Mouse (Mus musculus) megakaryocyte-erythroid progenitor cell, adult 5-6 weeks (primary cell): ENCODE measurements at regions not wholly inside any gene's neighbourhood (a gene's known extent, or its start where the extent isn't known, plus 50 kb on each side); places are given as distances from the start of the nearest gene placed in this dataset.

Source experiments
- ATAC-seq: replicated peaks from 2 replicates; pipeline ENCODE4 v1.8.0; 2016; ENCODE audit warnings: mild to moderate bottlenecking, inconsistent platforms; ENCODE audit not compliant: severe bottlenecking, poor library complexity, low FRiP score, low TSS enrichment

DNA sequence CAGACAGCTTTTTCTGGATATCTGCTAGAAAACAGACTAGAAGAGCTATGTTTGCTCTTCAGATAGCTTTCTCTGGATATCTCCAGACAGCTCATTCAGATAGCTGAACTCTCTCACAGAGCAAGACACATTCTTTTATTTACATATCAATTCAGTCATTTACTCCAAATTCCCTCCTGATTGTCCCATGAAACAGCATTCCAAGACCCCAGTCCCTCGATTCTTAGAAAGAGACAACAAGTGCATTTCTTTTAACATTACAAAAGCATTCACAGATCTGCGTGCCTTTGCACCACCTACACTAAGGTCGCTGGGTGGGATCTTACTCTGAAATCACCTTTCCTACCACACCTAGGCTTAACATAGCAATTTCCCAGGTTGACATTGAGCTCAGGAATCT lies 1039.5 kb upstream of the Ddx18 start:
- no peak for ATAC-seq

DNA sequence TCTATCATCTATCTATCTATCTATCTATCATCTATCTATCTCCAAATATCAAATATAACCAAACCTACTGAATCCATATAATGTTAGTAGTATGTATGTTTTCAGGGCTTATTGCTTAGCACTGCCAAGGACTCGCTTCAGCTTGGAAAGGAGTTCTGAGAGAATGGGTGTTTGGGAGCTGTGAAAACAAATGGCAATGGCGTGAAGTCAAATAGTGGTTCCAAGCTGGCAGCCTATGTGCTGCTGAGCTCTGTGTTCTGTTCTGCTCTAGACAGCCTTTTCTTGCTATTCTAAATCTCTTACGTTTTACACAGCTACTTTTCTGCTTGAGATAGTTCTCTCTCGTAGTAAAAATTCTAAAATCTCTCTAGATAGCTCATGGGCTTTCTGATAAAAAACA lies 1008.2 kb upstream of the Ddx18 start:
- ATAC-seq, result no peak

DNA sequence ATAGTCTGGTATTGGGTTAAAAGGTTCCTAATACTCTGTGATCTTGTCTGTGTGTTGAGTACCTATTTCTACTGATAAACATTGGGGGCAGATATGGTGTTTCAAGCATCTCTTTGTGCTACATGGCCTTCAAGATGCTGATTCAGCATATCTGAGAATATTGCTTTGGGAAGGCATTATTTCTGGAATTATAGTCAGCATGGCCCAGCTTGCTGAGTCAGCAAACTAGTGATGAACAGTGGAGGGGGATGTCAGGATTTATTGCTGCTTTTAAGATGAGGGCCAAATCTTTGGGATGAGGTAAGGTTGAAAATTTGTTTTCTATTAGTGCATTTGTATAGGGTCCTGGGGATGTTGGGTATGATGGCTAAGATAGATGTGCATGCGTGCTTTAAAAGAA lies 983.8 kb upstream of the Ddx18 start:
- ATAC-seq, result no peak

DNA sequence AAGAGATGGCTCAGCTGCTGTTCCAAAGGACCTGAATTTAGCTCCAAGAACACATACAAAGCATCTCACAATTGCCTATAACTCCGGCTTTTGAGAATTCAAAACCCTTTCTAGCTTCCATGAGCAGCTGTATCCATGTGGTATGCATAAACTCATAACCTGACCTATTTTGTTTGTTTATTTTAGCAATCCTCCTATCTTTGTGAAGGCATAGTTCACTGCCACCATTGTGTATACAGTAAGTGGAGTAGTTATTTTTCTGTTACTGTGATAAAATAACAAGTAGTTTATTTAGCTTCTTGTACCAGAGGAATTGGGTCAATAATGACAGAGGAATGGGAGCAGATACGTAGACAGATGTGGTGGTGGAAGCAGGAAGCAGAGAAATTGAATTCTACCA lies 941.8 kb upstream of the Ddx18 start:
- ATAC-seq, result no peak

DNA sequence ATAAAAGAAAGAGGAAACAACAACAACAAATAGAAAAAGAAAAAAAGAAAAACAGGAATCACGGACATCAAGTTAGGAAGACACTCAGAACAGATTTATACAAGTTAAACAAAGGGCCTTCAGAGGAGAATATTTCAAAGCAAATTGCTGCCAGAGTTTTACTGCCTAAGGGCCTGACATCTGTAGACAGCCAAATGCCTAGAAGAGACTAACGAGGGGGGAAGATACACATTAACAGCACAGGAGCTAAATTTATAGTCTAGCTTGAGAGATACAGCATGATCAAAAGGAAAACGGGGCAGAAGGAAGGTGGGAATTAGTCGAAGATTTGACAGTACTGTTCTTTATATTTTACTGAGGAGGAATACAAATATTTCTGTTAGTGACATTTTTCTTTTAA lies 933.9 kb upstream of the Ddx18 start:
- ATAC-seq, result no peak

DNA sequence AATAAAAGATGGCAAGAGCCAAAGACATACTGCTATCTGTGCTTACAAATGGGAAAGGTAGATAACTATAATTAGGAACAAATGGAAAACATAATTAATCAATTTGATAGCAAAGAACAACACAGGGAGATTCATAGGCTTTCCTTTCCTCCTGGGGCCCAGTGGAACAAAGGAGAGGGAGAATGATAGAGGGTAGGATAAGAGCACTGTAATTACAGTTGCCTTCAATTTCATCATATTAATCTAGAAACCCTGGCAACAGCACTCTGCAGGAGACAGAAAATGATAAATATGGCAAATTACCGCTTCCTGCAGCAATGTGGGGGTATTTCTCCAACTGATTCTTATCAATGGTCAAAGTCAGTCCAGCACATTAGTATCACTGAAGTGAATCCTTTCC lies 910.2 kb upstream of the Ddx18 start:
- no peak for ATAC-seq

DNA sequence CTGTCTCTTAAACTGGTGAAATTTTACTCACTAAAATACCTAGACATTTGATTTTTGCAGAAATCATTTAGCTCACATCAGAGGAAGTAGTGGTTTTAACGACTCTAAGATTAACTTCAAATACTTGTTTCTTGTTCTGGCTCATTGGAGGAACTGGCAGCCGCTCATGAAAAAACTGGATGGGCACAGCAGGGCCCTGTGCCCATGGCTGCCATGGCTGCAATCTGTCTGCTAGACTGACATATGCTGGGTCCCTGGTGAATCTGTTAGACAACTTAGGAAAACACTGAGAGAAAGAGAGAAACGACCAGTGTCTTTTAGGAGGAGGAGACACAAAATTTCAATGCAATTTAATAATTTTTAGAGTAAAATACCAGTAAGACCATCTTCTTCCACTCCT lies 896.1 kb upstream of the Ddx18 start:
- no peak for ATAC-seq

DNA sequence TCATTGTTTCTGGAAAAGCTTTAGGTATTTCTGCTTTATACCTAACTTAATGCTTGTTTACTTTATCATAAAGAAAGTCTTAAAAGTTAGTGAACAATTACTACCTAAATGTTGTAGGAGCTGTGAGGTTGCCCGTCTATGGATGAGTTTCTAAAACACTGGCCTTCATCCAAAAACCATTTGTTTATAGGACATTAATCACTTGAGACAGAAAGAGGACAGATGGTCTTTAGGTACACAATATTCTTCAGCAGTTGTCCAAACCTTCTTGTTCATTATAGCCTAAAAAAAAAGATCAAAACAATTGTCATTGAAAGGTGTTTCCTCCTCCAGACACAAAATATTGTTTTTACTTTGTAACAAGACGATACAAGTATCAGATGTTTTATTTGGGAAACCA lies 891.3 kb upstream of the Ddx18 start:
- no peak for ATAC-seq

DNA sequence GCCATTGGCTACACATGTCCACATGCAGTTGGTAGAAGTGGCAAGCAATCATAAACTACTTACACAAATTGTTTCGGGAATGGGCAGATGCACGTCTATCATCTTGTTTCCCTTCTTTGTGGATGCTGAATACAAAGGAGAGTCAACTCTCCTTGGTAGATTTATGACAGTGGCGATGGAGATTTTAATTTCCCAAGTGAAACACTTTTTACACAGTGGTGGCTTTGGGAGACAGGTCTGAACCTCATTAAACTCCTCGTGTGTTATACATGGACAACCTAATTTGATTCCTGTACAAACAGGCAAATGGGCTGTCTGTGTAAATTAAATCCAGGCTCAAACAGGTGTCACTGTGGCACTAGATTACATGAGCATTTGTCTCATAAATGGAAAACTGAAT lies 887.1 kb upstream of the Ddx18 start:
- ATAC-seq, result no peak

DNA sequence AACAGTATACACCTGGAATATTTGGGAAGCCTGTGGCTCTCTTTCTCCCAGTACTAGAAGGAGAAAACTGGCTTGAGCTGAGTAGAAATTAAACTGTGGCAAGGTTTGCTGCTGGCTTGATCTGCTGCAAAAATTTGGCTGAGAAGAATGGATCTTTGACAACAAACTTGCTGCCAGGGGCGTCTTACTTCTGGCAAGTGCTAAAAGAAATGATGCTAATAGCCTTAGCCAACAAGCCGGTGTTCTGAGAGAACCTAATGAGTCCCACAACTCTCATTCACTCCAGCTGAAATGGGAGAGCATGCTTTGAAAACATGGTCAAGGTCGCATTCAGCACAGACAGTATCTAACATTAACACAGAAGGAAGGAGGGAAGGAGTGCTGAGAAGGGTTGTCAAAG lies 885.8 kb upstream of the Ddx18 start:
- no peak for ATAC-seq

DNA sequence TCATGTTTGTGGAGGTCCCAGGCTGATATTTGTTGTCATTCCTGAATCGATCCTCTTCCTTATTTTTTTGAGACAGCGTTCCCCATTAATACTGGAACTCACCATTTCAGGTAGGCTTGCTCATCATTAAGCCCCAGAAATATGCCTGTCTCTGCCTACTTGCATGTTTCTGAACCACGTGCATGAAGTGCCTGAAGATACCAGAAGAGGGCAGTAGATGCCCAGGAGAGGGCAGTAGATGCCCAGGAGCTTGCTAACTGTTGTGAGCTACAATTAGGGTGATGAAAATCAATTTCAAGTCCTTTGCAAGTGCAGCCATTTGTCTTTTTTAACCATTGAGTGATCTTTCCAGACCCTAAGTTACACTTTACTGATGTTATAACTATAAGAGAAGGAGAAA lies 871.6 kb upstream of the Ddx18 start:
- ATAC-seq, result no peak

DNA sequence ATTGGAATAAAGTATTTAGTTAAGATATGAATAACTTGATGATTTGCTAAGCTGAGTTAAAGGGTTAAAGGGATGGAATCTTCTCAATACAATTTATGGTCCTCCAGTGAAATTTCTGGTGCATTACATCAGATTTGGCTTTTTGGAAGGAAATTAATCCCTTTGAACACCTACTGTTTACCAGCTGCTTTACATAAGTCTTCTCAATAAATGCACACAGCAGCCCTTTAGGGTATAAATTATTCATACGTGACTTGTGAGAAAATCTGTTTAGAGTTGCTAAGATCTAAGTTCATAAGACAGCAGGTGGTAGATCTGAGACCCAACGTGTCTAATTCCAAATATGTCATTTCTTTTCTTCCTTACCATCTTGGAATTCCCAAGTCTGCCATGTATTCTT lies 855.7 kb upstream of the Ddx18 start:
- no peak for ATAC-seq

DNA sequence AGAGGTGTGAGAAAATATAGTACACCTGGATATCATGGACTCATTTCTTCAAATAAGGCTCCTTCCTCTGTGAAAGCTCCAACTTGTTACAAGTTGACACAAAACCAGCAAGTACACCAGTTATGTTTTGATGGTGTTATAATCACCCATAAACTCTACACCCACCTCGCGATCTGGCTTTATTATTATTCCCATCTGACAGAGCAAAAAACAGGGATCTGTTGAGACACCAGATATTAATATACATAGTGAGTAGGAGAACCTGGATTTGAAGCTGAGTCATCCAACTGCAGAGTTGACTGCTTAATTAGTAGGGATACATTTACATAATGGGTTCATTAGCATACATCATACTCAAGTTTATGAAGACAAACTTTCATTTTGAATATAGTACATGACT lies 828.6 kb upstream of the Ddx18 start:
- ATAC-seq, result no peak

DNA sequence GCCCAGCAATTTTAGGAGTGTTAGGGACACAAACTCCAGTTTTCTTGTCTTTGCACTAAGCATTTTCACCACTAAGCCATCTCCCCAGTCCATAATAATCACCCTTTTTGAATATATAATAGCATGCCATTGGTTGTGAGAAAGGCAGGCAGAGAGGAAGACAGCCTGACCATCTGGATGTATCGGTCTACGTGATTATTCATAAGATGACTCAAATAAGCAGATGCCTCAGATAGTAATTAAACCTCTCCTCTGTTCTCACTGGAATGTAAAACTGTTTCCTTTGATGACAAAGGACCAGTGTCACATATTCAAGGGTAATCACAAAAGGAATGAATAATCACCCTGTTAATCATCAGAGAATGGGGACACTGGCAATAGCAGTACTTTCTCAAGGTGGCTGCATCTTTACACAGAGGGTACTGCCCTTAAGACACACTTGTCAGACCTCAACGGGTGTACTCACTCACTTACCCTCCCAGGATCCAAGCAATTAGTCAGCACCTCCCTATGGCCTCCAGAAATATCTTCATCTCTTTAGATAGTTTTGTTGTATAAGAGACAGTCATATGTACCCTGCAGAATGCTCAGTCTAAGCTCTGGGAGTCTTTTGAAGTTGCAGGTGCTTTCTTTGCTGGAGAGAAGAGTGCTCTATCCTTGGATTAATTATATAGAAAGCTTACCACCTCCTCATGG lies 826.0 kb upstream of the Ddx18 start:
- ATAC-seq, result no peak

DNA sequence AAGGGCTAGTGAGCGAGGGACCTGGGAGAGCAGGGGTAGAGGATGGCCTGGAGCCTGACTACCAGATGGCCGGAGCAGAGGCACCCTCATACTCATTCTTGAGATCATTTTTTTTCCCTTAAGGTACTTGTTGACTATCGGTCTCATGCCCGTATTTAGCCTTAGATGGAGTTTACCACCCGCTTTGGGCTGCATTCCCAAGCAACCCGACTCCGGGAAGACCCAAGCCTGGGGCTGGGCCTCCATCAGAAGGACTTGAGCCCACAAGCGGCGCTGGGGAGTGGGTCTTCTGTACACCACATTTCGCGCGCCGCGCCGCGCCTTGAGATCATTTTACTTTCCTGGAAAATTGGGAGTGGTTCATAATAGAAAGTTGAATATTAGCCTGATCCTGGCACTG lies 789.2 kb upstream of the Ddx18 start:
- ATAC-seq, result peak; percentile 93

DNA sequence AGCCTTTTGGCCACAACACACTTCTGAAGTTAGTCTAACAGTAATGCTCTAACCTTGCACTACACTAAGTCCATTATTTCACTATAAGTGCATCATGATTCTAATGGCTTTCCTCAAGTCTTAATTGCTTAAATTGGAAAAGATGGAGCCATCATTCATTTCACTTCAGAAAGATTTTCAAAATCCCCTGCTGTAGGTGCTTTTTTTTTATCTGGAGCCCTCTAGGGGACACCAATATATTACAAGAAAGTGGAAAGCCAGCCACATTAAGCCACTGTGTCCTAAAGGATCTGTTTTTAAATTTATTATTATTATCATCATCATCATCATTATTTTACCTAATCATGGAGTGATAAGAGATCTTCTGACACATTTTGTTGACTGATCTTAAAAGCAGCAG lies 783.7 kb upstream of the Ddx18 start:
- ATAC-seq, result no peak

DNA sequence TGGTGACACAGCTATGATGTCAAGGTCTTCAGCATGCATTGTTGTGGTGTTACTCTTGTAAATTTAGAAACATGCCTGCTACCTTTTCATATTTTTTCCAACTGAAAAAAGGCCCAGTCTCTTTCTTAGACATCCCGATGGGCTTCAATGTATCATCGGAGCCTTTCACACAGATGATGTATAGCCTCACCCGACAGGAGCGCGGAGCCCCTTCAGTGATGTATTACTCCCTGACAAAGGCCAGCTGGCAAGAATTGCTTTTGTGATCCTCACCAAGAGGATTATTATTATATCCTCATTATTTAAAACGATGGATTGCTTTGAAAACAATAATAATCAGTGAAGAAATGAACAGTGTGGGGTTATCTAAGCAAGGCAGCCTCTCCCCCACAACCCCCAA lies 765.5 kb upstream of the Ddx18 start:
- ATAC-seq, result no peak

DNA sequence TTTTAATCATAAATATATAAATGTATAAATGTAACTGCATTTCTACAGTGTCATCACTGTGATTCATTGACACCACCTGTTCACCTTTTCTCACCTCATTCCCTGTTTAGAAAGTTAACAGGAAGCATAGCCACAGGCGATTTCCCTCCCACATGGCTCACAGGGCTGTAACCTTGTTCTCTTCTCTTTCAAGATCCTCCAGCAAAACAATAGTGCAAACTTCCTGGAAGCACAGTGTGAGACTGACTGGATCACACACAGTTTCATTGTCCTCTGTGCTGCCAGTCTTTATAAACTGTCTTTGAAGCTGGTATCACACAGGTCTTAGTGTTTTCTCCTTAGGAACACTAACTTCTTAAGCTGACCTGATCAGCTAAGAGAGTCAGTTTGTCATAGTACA lies 760.5 kb upstream of the Ddx18 start:
- ATAC-seq, result no peak
